Comparison of ENCODE assay signal across 17 mouse cellular contexts in genomic region chr4:88913984-88914383, GRCm38 (mm10). TPM values are rescaled to one million over a fixed set of nuclear protein-coding genes. Genes with fewer than 3 reads are reported as not detected.
"Had no signal": no experiment of that assay in that cellular context is flagged by ENCODE, and none has a peak within 500 bp of the region (broad histone marks: within the 10 kb centered on the region; RNA-seq: fewer than 3 reads in every experiment).

No protein-coding gene starts in this region.

- H3K4me1 ChIP-seq: limb, embryonic 15.5 days; neural tube, embryonic 13.5 days had no signal

- H3K9me3 ChIP-seq: limb, embryonic 15.5 days; neural tube, embryonic 13.5 days had no signal

- ATAC-seq: intestine, embryonic 16.5 days had no signal

- H3K4me2 ChIP-seq: limb, embryonic 15.5 days; lung, embryonic 14.5 days; neural tube, embryonic 13.5 days had no signal

- H3K36me3 ChIP-seq: limb, embryonic 15.5 days; neural tube, embryonic 13.5 days had no signal

- H3K27me3 ChIP-seq: limb, embryonic 15.5 days; neural tube, embryonic 13.5 days had no signal

- H3K27ac ChIP-seq: limb, embryonic 15.5 days; macrophage; neural tube, embryonic 13.5 days had no signal

- DNase-seq: kidney, adult 2 months; kidney, postnatal 25 days; layer of hippocampus, postnatal 36 days; lung, embryonic 14.5 days; lung, postnatal 14 days; midbrain, embryonic 14.5 days; right cerebral cortex, postnatal 14 days; thymus, adult 18-20 months; thymus, postnatal 14 days had no signal

- H3K4me3 ChIP-seq: limb, embryonic 15.5 days; neural tube, embryonic 13.5 days had no signal

- H3K9ac ChIP-seq: limb, embryonic 15.5 days; lung, embryonic 14.5 days; neural tube, embryonic 13.5 days had no signal

RNA-seq across cellular contexts. Expression of gene Ifne, which starts 34.0 kb away (rescaled TPM):
- total RNA-seq: layer of hippocampus, postnatal 36 days; left cerebral cortex, adult 8-10 months; left cerebral cortex, postnatal 25 days had no signal
- polyA plus RNA-seq: intestine, embryonic 16.5 days; kidney, adult 2 months; kidney, embryonic 16.5 days; limb, embryonic 11.5 days; limb, embryonic 15.5 days; lung, embryonic 14.5 days; macrophage; midbrain, embryonic 14.5 days; neural tube, embryonic 13.5 days had no signal
